Mouse (Mus musculus) limb, embryonic 12.5 days (tissue): ENCODE results near the gene Hipk3. TPM values are rescaled to one million over a fixed set of nuclear protein-coding genes. Genes with fewer than 3 reads are reported as not detected.
A peak's percentile ranks its signal among the peaks of the same experiment; 100 is the strongest.

Experiments
- ATAC-seq: fragments of 200-750 bp; cut with Nextera tagmentation; 2 replicates; pipeline ENCODE4 v1.8.0; 2017; ENCODE audit warnings: low read depth, moderate TSS enrichment; ENCODE audit not compliant: insufficient number of reproducible peaks, insufficient read depth, low FRiP score, low TSS enrichment
- H3K27ac ChIP-seq: fragments of 300-500 bp; sonication (generic); 2 replicates; pipeline ENCODE4 v1.5.1; 2016; ENCODE audit warnings: mild to moderate bottlenecking, moderate library complexity
- H3K27me3 ChIP-seq: fragments of 300-500 bp; sonication (generic); 2 replicates; pipeline ENCODE4 v1.6.1; 2016; ENCODE audit warnings: mild to moderate bottlenecking, moderate library complexity
- H3K36me3 ChIP-seq: fragments of 300-500 bp; sonication (generic); 2 replicates; pipeline ENCODE4 v1.6.1; 2016; ENCODE audit warnings: mild to moderate bottlenecking, moderate library complexity
- H3K4me1 ChIP-seq: fragments of 300-500 bp; sonication (generic); replicated peaks from 2 replicates; pipeline ENCODE4 v1.6.1; 2016
- H3K4me2 ChIP-seq: fragments of 300-500 bp; sonication (generic); 2 replicates; pipeline ENCODE4 v1.6.1; 2016; ENCODE audit warnings: mild to moderate bottlenecking, moderate library complexity
- H3K4me3 ChIP-seq: fragments of 300-500 bp; sonication (generic); replicated peaks from 2 replicates; pipeline ENCODE4 v1.5.1; 2016; ENCODE audit warnings: mild to moderate bottlenecking
- H3K9ac ChIP-seq: fragments of 300-500 bp; sonication (generic); replicated peaks from 2 replicates; pipeline ENCODE4 v1.6.1; 2016; ENCODE audit warnings: mild to moderate bottlenecking, moderate library complexity
- H3K9me3 ChIP-seq: fragments of 300-500 bp; sonication (generic); 2 replicates; pipeline ENCODE4 v1.6.1; 2016; ENCODE audit warnings: mild to moderate bottlenecking, moderate library complexity
- WGBS: fragments of 180-500 bp; shearing (Covaris S2); methylation state at CpG from one replicate; pipeline ENCODE4 v1.1.7; 2016; 5-methylcytosine and 5-hydroxymethylcytosine counted together
- polyA plus RNA-seq: library from polyadenylated mRNA; unstranded; fragments of >200 nt; fragmentation: Nextera tagmentation; extraction: Ambion mirVana; gene quantifications from 2 replicates; pipeline ENCODE4 v1.2.1, GENCODE M21; 2016

The Hipk3 gene
- polyA plus RNA-seq, 1 experiment from 2014 or later: 16.2 TPM

DNA sequence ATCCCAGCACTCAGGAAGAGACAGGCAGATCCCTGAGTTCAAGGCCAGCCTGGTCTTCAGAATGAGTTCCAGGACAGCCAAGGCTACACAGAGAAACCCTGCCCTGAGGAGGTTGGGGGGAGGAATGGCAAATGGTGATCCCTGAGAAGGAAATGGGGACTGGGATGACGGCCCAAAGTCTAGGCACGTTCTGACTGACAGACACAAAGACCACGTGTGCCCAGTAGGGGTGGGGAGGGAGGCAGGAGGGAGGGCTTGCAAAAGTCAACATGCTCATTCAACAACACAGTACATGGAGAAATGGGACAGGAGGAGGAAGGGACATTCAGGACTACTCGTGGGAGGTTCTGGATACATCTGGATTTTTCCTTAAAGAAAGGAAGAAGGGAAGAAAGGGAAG lies 81.8 kb downstream of the Hipk3 start:
- Histone ChIP-seq H3K4me2 (no peak overlapping the region), H3K27ac (no peak overlapping the region), H3K9me3 (no peaks in the 10 kb centered on the region), H3K27me3 (peaks cover 65% of the 10 kb centered on the region), H3K36me3 (no peaks in the 10 kb centered on the region), H3K4me3 (no peak overlapping the region), H3K9ac (no peak overlapping the region), H3K4me1 (peaks cover 4% of the 10 kb centered on the region)
- 36% methylated on average over 4 of the region's 4 CpGs for WGBS
- no peak for ATAC-seq

DNA sequence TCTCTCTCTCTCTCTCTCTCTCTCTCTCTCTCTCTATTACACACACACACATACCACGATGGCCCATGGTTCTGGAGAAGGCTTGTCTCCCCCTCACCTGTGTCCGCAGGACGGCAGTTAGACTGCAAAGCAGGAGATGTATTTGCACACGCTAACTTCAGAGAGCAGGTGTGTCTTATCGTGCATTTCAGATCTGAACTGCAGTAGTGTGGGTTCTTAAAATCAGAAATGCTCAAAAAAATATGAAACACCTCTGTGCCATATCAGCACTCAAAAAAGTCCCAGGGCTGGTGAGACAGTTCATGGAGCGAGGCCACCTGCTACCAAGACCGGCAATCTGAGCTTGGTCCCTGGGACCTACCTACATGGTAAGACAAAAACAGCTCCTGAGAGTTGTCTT lies 82.4 kb downstream of the Hipk3 start:
- no peak for ATAC-seq
- WGBS: 89% methylated on average over 7 of the region's 7 CpGs
- Histone ChIP-seq H3K4me3 (no peak overlapping the region), H3K4me2 (no peak overlapping the region), H3K27ac (no peak overlapping the region), H3K36me3 (no peaks in the 10 kb centered on the region), H3K9me3 (no peaks in the 10 kb centered on the region), H3K27me3 (peaks cover 72% of the 10 kb centered on the region), H3K9ac (no peak overlapping the region), H3K4me1 (peaks cover 4% of the 10 kb centered on the region)

DNA sequence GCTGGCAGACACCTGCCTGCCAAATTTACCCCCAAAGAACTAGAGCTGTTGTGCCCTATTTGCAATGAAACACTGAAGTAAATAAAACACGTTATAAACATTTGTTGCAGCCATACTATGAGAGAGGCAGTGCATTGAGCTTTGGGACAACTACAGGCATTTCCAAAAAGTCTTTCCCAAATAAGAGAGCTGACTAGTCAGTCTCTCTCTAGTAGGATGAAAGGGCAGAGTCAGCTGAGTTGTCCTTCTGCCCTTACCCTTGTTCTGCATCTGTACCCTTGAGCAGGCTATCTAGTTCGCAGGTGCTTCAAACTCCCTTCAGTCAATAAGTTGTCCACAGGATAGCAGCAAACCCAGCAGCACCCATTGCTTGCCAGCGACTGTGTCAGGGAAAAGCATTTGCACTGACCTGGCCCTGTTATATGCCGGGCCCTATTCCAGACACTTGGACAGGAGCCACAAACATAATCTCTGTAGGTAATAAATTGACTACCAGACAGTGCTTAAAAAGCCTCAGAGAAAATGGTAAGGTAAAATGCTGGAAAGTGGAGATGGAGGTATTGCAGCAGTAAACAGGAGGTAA lies 83.2 kb downstream of the Hipk3 start, which contains the start of gene D430041D05Rik:
Gene D430041D05Rik (minus strand): TSS at position 51 of the 583 bp plus-strand sequence.
- no peaks in the 10 kb centered on the region for H3K36me3 ChIP-seq
- peaks cover 4% of the 10 kb centered on the region for H3K4me1 ChIP-seq
- peaks cover 78% of the 10 kb centered on the region for H3K27me3 ChIP-seq
- no peak within 1 kb of the TSS for H3K27ac ChIP-seq
- ATAC-seq: no peak
- no peaks in the 10 kb centered on the region for H3K9me3 ChIP-seq
- peak within 1 kb of the TSS; percentile 67 for H3K4me3 ChIP-seq
- peak within 1 kb of the TSS; percentile 100 for H3K4me2 ChIP-seq
- H3K9ac ChIP-seq: peak within 1 kb of the TSS; percentile 61
- 61% methylated on average over 4 of the region's 4 CpGs for WGBS

DNA sequence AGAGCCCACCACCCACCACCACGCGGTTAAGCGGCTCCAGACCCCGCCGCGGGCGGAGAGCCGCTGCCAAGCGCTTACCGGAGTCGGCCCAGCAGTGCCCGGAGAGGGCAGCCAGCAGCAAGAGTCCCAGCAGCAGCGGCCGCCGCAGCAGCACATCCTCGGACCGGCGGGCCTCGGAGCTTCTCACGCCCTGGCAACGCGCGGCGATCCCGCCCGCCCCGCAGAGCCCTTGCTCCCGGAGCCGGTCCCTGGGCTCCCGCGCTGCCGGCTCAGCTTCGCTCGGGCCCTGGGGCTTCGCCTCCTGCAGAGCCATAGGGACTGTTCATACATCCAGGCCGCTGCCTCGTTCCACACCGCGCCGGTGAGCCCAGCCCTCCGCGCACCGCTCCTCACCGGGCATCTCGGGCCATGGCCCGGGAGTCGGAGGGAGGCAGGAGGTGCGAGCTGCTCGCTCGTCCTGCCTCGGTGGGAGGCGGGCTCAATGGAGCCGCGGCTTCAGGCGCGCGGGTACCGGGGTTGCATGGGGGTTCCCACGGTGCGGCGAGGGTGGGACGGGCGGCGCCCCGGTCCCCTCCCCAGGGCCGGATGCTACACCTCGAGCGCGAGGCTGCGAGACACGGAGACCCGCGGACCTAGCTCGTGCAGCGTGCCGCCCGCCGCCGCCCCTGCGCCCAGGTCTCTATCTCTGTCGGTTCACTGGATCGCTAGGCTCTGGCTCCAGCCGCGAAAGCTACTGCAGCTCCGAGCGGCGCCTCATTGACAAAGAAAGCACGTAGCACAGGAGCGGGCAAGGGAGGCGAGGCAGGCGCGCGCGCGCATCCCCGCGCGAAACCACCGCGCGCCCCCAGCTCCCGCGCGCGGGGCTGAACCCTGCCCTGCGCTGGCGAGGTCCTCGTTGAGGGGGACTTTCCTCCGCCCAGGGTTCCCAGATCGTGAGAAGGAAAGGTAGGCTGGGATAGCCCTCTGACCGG lies 84.1 kb downstream of the Hipk3 start:
- Histone ChIP-seq H3K9me3 (no peaks in the 10 kb centered on the region), H3K27me3 (peaks cover 81% of the 10 kb centered on the region), H3K4me2 (peak overlapping the region; percentile 100), H3K9ac (peak overlapping the region; percentile 61), H3K4me3 (peak overlapping the region; percentile 67), H3K36me3 (no peaks in the 10 kb centered on the region), H3K27ac (no peak overlapping the region), H3K4me1 (peaks cover 4% of the 10 kb centered on the region)
- under 1% methylated on average over 91 of the region's 111 CpGs for WGBS
- ATAC-seq: peak; percentile 72

DNA sequence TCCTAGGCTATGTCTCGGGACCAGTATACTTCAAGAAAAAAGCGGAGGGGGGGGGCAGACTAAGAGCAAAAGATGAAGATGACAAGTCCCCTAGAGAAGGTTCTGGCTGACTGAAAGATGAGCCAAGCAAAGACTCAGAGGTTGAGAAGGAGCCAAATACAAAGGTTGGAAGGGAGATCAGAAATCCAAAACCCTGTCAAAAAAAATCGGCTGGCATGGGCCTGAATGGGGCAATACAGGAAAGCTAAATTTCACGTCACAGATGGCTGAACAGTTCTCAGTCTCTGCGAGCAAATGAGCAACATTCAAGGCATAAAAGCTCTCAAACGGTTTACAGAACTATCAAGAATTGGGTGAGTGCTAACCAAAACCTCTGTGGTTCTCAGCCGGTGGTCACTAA lies 85.9 kb downstream of the Hipk3 start:
- WGBS: 69% methylated on average over 7 of the region's 7 CpGs
- H3K36me3 ChIP-seq: no peaks in the 10 kb centered on the region
- no peak overlapping the region for H3K4me3 ChIP-seq
- peaks cover 4% of the 10 kb centered on the region for H3K4me1 ChIP-seq
- H3K9ac ChIP-seq: no peak overlapping the region
- no peak overlapping the region for H3K4me2 ChIP-seq
- H3K27me3 ChIP-seq: peaks cover 74% of the 10 kb centered on the region
- no peak for ATAC-seq
- H3K9me3 ChIP-seq: no peaks in the 10 kb centered on the region
- no peak overlapping the region for H3K27ac ChIP-seq

DNA sequence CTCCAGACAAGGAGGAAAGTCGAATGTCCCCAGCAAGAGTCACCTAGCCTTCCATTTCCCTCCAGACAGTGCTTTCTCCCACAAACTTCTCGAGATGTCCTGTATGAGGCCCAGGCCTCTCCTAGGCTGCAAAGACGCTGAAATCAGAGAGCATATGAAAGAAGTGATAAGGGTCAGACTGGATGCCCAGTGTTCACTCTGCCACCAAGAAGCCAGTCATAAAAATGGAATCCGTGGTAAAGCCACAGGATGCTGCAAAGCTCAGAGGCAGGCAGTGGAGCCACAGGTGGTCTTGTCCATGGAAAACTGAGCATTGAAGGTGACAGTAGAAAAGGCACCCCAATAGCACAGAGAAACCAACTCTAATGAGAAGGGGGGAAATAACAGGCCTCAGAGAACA lies 86.3 kb downstream of the Hipk3 start:
- Histone ChIP-seq H3K4me2 (no peak overlapping the region), H3K27ac (no peak overlapping the region), H3K9me3 (no peaks in the 10 kb centered on the region), H3K4me1 (peaks cover 4% of the 10 kb centered on the region), H3K4me3 (no peak overlapping the region), H3K9ac (no peak overlapping the region), H3K36me3 (no peaks in the 10 kb centered on the region), H3K27me3 (peaks cover 70% of the 10 kb centered on the region)
- WGBS: 64% methylated on average over 4 of the region's 4 CpGs
- no peak for ATAC-seq

DNA sequence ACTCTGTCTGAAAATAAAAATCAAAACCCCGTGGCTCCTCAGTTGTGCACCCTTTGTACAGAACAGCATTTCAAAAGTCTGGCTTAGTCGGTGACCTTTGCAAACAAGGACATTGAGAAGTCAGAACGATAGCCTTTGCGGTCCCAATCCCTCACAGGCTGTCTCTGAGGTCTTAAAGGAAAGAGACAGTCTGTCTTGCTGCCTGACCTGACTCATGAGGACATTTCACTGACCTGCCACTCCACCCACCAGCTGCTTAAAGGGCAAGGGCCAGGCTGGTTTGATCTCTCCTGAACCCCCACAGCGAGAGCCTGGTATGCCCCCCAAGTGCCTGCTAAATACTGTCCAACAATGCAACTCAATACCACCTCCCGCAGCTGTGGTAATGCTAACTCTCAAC lies 90.2 kb downstream of the Hipk3 start:
- H3K4me2 ChIP-seq: no peak overlapping the region
- no peaks in the 10 kb centered on the region for H3K9me3 ChIP-seq
- 88% methylated on average over 6 of the region's 6 CpGs for WGBS
- ATAC-seq: no peak
- peaks cover 31% of the 10 kb centered on the region for H3K27me3 ChIP-seq
- no peaks in the 10 kb centered on the region for H3K4me1 ChIP-seq
- no peak overlapping the region for H3K9ac ChIP-seq
- no peak overlapping the region for H3K4me3 ChIP-seq
- no peak overlapping the region for H3K27ac ChIP-seq
- no peaks in the 10 kb centered on the region for H3K36me3 ChIP-seq

DNA sequence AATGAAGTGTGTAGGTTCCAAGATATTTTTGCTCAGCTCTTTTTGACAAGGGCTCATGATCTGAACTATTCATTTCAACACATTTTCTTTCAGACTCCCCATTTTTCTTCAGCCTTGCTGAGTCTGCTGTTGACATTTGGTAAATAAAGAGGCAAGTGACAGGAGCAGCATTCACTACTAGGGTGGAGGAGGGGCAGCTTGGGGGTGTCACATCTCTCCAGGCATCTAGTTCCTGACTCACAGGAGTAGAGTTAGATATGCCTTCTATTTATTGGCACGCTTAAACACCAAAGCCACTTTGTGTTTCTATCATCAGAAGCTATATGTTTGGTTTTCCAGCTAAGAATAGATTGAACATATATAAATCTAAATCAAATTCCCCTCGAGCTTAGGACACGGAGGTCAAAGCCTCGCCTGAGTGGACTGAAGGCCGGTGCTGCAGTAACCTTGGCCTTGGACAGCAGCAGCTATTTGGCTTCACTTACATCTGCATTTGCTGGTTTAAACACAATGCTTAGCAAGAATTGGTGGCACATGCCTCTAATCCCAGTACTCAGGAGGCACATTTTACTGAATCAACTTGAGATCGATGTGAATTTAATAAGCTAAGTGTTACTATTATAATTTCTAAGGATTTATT lies 95.5 kb downstream of the Hipk3 start:
- no peaks in the 10 kb centered on the region for H3K9me3 ChIP-seq
- no peaks in the 10 kb centered on the region for H3K36me3 ChIP-seq
- H3K4me2 ChIP-seq: no peak overlapping the region
- H3K9ac ChIP-seq: no peak overlapping the region
- no peak overlapping the region for H3K4me3 ChIP-seq
- H3K27me3 ChIP-seq: no peaks in the 10 kb centered on the region; the same call in 1 of the 2 replicates
- 88% methylated on average over 6 of the region's 6 CpGs for WGBS
- H3K27ac ChIP-seq: no peak overlapping the region
- no peak for ATAC-seq
- H3K4me1 ChIP-seq: no peaks in the 10 kb centered on the region

DNA sequence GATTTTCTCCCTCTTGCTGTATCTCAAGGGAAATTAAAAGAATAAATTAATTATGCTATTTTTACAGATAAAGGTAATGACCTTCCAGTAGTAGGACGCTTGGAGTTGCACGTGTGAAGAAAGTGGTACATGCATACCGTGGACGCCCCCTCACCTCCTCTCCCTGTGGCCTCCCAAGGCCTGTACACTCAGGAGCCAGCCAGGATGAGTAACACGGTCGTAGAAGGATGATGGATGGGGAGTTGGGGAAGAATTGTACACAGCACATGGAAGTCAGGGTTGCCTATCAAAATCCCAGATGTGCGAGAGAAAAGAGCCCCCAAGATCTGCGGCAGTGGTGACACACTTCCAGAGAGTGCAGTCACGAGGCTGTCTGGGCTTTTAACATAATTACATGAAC lies 98.3 kb downstream of the Hipk3 start:
- Histone ChIP-seq H3K36me3 (no peaks in the 10 kb centered on the region), H3K4me3 (no peak overlapping the region), H3K9me3 (no peaks in the 10 kb centered on the region), H3K27ac (no peak overlapping the region), H3K4me1 (0 out of 2 replicates have a peak, but pooled peaks cover 4% of the 10 kb centered on the region), H3K9ac (no peak overlapping the region), H3K27me3 (no peaks in the 10 kb centered on the region; the same call in 1 of the 2 replicates), H3K4me2 (no peak overlapping the region)
- WGBS: 81% methylated on average over 9 of the region's 9 CpGs
- no peak for ATAC-seq

DNA sequence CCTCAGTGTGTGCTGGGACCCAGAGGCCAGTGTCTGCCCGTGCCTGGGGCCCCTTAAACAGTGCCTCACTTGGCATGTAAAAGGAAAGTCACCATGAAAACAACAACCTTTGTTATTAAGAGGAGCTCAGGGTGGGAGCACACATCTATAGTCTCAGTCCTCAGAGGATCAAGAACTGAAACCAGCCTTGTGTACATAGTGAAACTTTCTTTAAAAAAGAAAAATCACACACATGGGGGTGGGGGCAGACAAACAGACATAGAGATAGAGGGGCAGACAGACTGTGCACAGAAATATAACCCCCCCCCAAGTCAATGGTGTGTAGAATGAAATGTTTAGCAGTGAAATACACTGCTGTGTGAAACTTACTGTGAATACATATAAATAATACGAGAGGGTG lies 99.5 kb downstream of the Hipk3 start:
- ATAC-seq: no peak
- H3K27ac ChIP-seq: no peak overlapping the region
- 76% methylated on average over 2 of the region's 2 CpGs for WGBS

DNA sequence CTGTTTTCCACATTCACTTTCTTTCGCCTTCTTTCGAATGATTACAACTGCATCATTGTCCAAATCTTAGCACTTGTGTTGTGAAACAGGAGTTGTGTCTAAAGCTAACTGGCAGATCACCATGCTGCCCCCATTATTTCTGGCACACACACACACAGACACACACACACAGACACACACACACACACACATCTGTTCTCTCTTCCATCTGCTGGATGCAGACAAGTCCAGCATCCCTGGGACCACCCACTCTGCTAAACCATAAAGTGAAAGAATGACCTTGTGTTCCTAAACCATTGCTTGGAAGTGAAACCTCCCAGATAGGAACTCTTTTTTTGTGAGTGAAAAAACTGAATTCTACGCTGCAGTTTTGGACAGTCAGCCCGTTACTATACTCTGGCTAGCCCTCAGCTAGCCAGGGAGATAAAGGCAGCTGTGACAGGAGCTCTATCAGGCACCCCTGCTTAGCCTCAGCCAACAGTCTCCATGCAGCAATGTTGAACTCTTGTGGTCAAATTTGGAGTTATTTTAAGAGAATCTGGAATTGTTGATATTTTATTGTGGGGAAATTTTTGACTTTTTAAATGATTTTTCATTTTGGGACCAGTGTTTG lies 101.4 kb downstream of the Hipk3 start:
- Histone ChIP-seq H3K27ac (no peak overlapping the region), H3K4me1 (0 out of 2 replicates have a peak, but pooled peaks cover 4% of the 10 kb centered on the region), H3K9me3 (no peaks in the 10 kb centered on the region), H3K36me3 (no peaks in the 10 kb centered on the region), H3K27me3 (no peaks in the 10 kb centered on the region; the same call in 1 of the 2 replicates), H3K4me3 (no peak overlapping the region), H3K9ac (no peak overlapping the region), H3K4me2 (no peak overlapping the region)
- no peak for ATAC-seq
- 71% methylated on average over 4 of the region's 4 CpGs for WGBS

More for the DNA sequence above, 99.5 kb downstream of the Hipk3 start:
- no peak overlapping the region for H3K9ac ChIP-seq
- H3K36me3 ChIP-seq: no peaks in the 10 kb centered on the region
- H3K4me1 ChIP-seq: 0 out of 2 replicates have a peak, but pooled peaks cover 4% of the 10 kb centered on the region
- H3K27me3 ChIP-seq: no peaks in the 10 kb centered on the region; the same call in 1 of the 2 replicates
- no peak overlapping the region for H3K4me2 ChIP-seq
- no peak overlapping the region for H3K4me3 ChIP-seq
- no peaks in the 10 kb centered on the region for H3K9me3 ChIP-seq
